Mouse (Mus musculus) limb, embryonic 10.5 days (tissue): ENCODE results near the gene Nkx6-1. TPM values are rescaled to one million over a fixed set of nuclear protein-coding genes. Genes with fewer than 3 reads are reported as not detected.

Experiments used
- DNase-seq: peaks from one replicate; pipeline ENCODE4 v3.0.0-alpha.2; 2017; ENCODE audit warnings: low spot score
- H3K27ac ChIP-seq: fragments of 300-500 bp; sonication (generic); 2 replicates; pipeline ENCODE4 v1.5.1; 2016; ENCODE audit warnings: mild to moderate bottlenecking
- H3K27me3 ChIP-seq: fragments of 300-500 bp; sonication (generic); 2 replicates; pipeline ENCODE4 v1.6.1; 2016; ENCODE audit warnings: low read depth, mild to moderate bottlenecking; ENCODE audit not compliant: poor library complexity, severe bottlenecking
- H3K36me3 ChIP-seq: fragments of 300-500 bp; sonication (generic); 2 replicates; pipeline ENCODE4 v1.6.1; 2016; ENCODE audit warnings: mild to moderate bottlenecking, moderate library complexity
- H3K4me1 ChIP-seq: fragments of 300-500 bp; sonication (generic); 2 replicates; pipeline ENCODE4 v1.6.1; 2016
- H3K4me3 ChIP-seq: fragments of 300-500 bp; sonication (generic); 2 replicates; pipeline ENCODE4 v1.5.1; 2016; ENCODE audit warnings: mild to moderate bottlenecking, moderate library complexity
- H3K9me3 ChIP-seq: fragments of 300-500 bp; sonication (generic); replicated peaks from 2 replicates; pipeline ENCODE4 v1.6.1; 2016; ENCODE audit warnings: mild to moderate bottlenecking
- WGBS: fragments of 180-500 bp; shearing (Covaris S2); methylation state at CpG from one replicate; pipeline ENCODE4 v1.1.7; 2016; 5-methylcytosine and 5-hydroxymethylcytosine counted together
- polyA plus RNA-seq: library from polyadenylated mRNA; unstranded; fragments of >200 nt; fragmentation: Nextera tagmentation; extraction: Ambion mirVana; gene quantifications from 2 replicates; pipeline ENCODE4 v1.2.1, GENCODE M21; 2016

The Nkx6-1 gene
- polyA plus RNA-seq, 1 experiment from 2014 or later, result 0.06 TPM

DNA sequence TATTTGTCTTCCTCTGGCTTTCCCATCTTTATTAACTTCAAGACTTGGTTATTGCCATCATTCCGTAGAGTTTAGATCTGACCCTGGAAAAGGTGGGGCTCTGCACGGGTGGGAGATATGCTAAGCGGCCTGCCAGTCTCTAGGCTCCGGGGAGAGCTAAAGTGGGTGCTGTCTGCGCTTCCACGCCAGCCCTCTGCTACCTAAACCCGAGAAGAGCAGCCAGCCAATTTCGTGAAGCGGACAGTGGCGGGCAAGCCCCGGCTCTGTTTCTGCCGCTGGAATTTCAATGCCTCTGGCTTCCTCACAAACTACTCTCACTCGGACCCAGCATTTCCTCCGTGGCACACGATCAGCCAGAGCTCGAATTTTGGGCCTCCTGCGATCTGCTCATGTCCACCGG, 1.9 kb upstream of the Nkx6-1 start:
- Histone ChIP-seq H3K27me3 (peaks cover 91% of the 10 kb centered on the region), H3K36me3 (no peaks in the 10 kb centered on the region), H3K4me1 (peaks cover 29% of the 10 kb centered on the region), H3K27ac (no peak overlapping the region), H3K9me3 (no peaks in the 10 kb centered on the region), H3K4me3 (no peak overlapping the region)
- WGBS, result under 1% methylated on average over 18 of the region's 18 CpGs
- DNase-seq, result peak; percentile 51

DNA sequence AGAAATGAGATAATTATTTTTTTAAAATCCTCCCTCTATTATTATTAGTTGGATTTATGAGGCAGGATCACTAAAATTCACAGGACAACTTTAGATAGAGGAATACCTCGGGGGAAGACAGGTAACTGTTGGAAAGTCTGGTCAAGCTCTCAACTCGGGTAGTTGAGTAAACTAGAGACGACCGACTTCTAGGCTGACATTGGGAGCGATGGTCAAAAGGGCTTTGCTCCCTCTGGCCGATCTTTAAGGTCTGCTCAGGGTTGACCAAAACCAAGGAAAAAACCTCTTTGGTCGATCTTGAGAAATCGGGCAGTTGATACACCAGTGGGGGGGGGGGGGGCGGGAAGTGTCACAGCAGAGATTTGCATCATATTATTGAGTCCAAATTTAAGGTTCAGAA, 1.3 kb upstream of the Nkx6-1 start:
- Histone ChIP-seq H3K36me3 (no peaks in the 10 kb centered on the region), H3K4me3 (no peak overlapping the region), H3K4me1 (peaks cover 29% of the 10 kb centered on the region), H3K27me3 (peaks cover 97% of the 10 kb centered on the region), H3K9me3 (no peaks in the 10 kb centered on the region), H3K27ac (no peak overlapping the region)
- WGBS, result 1% methylated on average over 9 of the region's 9 CpGs
- peak; percentile 38 for DNase-seq

DNA sequence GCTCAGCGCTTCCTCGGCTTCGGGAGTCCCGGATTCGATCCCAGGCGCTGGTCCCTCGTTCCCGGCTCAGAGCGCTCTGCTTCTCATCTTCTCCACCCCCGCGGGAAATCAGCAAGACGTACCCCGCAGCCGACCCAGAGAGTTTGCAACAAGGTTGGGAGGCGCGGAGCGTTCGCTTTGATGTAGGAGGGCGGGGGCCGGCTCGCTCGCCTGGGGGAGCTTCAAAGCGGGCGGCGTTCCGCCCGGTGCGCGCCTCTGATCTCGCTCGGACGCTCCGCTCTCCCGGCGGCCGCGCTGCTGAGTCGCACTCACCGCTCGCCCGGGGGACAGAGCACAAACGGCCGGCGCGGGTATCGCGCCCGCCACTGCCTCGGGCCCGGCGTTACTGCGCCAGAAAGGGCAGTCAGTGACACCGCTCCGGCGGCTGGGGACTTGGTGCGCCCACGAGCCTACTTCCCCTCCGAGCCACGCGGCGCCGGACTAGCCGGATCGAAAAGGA, 324 bp downstream of the Nkx6-1 start:
- Histone ChIP-seq H3K27me3 (peaks cover 99% of the 10 kb centered on the region), H3K9me3 (no peaks in the 10 kb centered on the region), H3K36me3 (no peaks in the 10 kb centered on the region), H3K4me3 (peak overlapping the region; percentile 54), H3K27ac (no peak overlapping the region), H3K4me1 (peaks cover 32% of the 10 kb centered on the region)
- DNase-seq, result peak; percentile 78
- WGBS, result 0% methylated on average over 64 of the region's 64 CpGs

DNA sequence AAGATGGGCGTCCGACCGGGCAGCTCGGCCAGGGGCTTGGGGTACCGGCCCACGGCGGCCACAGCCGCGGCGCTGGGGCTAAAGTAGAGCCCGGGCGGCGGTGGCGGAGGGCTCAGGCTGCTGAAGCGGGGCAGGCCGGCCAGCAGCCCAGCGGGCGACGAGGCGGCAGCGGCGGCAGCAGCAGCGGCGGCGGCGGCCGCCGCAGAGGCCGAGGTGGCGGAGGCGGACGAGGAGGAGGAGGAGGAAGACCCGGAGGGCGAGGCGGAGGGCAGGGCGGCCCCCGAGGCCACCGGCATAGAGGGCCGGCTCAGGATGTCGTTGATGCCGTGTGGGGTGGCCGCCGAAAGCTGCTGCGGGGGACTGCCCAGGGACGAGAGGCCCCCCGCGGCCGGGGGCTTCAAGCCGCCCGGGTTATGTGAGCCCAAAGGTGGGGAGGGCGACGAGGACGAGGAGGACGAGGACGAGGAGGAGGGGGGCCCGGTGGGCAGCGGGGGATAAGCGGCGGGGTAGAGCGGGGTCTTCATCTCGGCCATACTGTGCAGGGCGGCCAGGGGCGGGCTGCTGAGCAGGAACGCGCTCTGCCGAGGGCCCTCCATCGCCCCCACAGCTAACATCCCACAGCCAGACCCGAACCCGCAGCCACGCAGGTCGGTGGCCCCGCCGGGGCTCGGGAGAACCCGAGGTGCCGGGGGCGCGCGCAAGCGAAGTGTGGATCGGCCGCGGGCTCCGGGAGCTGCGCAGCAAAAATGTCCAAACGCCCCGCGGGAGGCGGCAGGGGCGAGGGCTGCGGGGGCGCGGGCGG, 974 bp downstream of the Nkx6-1 start:
- Histone ChIP-seq H3K4me3 (peak overlapping the region; percentile 54), H3K27ac (peak overlapping the region; percentile 72), H3K9me3 (no peaks in the 10 kb centered on the region), H3K27me3 (peaks cover 99% of the 10 kb centered on the region), H3K36me3 (no peaks in the 10 kb centered on the region), H3K4me1 (peaks cover 38% of the 10 kb centered on the region)
- DNase-seq, result peak; percentile 66
- WGBS, result under 1% methylated on average over 83 of the region's 94 CpGs

DNA sequence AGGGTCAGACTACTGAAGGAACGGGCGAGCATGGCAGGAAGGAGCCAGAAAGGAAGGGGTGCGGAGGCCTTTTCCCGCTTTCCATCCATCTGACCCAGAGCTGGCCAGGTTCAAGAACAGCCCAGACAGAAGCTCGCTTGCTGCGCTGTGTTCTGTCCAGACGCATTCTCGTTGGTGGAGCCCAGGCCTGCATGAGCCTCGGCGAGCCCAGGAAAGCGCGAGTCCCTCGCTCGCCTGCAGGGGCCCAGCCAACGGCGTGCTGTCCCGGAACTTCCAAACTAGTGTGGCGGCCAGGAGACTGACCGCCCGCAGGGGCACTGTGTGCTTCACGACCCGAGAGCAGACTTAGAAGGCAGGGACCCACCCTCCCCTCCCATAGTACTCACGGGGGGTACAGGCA, 1.6 kb downstream of the Nkx6-1 start:
- Histone ChIP-seq H3K9me3 (no peaks in the 10 kb centered on the region), H3K27me3 (peaks cover 99% of the 10 kb centered on the region), H3K27ac (peak overlapping the region; percentile 72), H3K4me3 (peak overlapping the region; percentile 54), H3K4me1 (peaks cover 40% of the 10 kb centered on the region), H3K36me3 (no peaks in the 10 kb centered on the region)
- WGBS, result under 1% methylated on average over 23 of the region's 23 CpGs
- DNase-seq, result peak; percentile 86

DNA sequence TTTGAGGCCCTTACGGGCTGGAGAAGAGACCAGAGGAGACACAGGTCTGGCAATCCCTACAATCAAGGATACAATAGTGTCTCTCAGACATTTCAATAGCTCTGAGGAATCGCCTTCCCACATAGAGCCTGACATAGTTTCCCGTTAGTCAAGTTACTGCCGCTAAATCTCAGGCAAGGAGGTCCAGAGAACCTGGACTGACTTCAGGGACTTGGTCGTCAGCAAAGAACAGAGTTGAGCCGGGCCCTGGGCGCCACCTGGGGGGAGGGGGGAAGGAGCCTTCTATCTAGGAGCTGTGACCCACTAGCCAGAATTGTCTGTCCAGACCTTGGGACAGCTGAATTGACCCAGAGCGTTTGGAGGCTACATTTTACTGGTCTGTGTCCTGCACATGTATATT, 2.3 kb downstream of the Nkx6-1 start:
- Histone ChIP-seq H3K4me1 (peaks cover 40% of the 10 kb centered on the region), H3K27me3 (peaks cover 99% of the 10 kb centered on the region), H3K36me3 (no peaks in the 10 kb centered on the region), H3K4me3 (no peak overlapping the region), H3K9me3 (no peaks in the 10 kb centered on the region), H3K27ac (no peak overlapping the region)
- WGBS, result 2% methylated on average over 8 of the region's 8 CpGs
- DNase-seq, result no peak

DNA sequence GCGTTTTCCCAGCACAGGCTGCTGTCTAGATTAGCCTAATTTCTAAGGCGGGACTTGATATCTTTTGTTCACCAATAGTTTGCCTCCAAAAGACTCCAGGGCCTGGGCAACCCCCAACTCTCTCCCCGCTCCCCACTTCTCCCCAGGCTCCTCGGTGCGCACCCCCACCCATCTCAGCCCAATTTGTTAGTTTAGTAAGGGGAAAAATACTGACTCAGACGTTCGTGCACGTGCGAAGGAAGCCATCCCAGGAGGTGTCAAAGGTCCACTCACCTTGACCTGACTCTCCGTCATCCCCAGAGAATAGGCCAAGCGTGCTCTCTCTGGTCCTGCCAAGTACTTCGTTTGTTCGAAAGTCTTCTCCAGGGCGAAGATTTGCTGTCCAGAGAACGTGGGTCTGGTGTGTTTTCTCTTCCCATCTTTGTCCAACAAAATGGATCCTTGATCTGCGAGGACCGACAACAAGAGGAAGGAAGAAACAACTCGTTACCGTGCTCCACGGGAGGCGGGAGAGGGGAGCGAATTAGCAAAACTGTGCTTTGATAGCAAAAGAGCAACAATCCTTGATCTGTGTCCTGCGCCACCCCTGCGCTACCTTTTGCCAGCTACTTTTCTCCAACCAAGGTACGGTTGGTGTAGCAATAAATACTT, 3.1 kb downstream of the Nkx6-1 start:
- WGBS, result 1% methylated on average over 25 of the region's 25 CpGs
- Histone ChIP-seq H3K9me3 (no peaks in the 10 kb centered on the region), H3K27me3 (peaks cover 99% of the 10 kb centered on the region), H3K36me3 (no peaks in the 10 kb centered on the region), H3K4me1 (peaks cover 40% of the 10 kb centered on the region), H3K4me3 (no peak overlapping the region), H3K27ac (no peak overlapping the region)
- peak; percentile 56 for DNase-seq

DNA sequence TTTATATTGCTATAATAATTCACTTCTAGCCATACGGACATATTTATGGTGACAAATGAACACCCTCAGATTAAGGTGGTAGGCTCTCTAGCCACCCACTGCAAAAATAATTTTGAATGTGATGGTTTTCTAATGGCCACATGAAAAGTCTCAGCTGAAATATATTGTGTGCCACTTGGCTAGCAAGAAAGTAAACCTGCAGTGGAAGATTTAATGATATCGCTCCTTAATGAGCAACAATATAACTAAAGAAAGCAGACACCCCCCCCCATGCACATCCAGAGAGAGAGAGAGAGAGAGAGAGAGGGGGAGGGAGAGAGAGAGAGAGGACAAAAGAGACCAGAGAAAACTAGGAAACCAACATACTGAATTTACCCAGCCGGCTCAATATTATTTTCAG, 4.1 kb downstream of the Nkx6-1 start:
- H3K4me1 ChIP-seq, result peaks cover 38% of the 10 kb centered on the region
- WGBS, result 1% methylated on average over 3 of the region's 3 CpGs
- no peak overlapping the region for H3K4me3 ChIP-seq

DNA sequence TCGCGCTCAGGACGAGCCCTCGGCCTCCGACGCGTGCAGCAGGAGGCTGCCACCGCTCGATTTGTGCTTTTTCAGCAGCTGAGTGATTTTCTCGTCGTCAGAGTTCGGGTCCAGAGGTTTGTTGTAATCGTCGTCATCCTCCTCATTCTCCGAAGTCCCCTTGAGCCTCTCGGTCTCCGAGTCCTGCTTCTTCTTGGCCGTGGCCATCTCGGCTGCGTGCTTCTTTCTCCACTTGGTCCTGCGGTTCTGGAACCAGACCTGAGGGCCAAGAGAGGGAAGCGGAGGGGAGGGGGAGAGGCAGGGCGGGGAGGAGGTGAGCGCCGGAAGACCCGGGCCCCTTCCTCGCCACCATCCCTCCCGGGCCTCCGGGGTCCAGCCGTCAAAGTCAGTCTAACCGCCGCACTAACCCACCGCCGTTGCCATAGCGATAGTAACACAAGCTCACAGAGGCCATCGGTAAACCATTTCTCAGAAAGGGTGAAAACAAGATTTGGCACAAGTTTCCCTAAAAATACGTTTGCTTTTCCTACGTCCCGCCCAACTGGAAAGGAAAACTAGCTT, 5.3 kb downstream of the Nkx6-1 start:
- Histone ChIP-seq H3K4me1 (peaks cover 26% of the 10 kb centered on the region), H3K36me3 (no peaks in the 10 kb centered on the region), H3K27ac (no peak overlapping the region), H3K27me3 (peaks cover 100% of the 10 kb centered on the region), H3K4me3 (peak overlapping the region; percentile 32), H3K9me3 (no peaks in the 10 kb centered on the region)
- DNase-seq, result peak; percentile 78
- WGBS, result under 1% methylated on average over 39 of the region's 39 CpGs

More for the DNA sequence above, 4.1 kb downstream of the Nkx6-1 start:
- H3K9me3 ChIP-seq, result no peaks in the 10 kb centered on the region
- H3K27me3 ChIP-seq, result peaks cover 99% of the 10 kb centered on the region
- DNase-seq, result no peak
- H3K27ac ChIP-seq, result no peak overlapping the region
- H3K36me3 ChIP-seq, result no peaks in the 10 kb centered on the region

DNA sequence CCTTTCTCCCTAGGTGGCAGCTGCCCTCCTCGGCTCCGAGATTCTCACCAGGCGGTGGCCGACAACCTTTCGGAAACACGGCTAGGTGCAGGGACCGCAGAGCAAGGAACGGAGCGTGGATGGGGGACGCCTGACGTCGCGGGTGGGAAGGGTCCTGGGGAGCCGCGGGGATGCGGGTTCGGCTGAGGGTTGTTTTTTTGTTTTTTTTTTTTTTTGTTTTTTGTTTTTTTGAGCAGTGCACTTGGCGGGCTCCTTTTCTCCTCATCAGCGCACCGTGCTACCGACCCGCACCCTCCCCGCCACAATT, 5.9 kb downstream of the Nkx6-1 start:
- DNase-seq, result peak; percentile 63
- H3K36me3 ChIP-seq, result no peaks in the 10 kb centered on the region
- peaks cover 100% of the 10 kb centered on the region for H3K27me3 ChIP-seq
- H3K27ac ChIP-seq, result no peak overlapping the region
- under 1% methylated on average over 23 of the region's 23 CpGs for WGBS
- no peaks in the 10 kb centered on the region for H3K9me3 ChIP-seq
- peaks cover 20% of the 10 kb centered on the region for H3K4me1 ChIP-seq
- H3K4me3 ChIP-seq, result peak overlapping the region; percentile 32

DNA sequence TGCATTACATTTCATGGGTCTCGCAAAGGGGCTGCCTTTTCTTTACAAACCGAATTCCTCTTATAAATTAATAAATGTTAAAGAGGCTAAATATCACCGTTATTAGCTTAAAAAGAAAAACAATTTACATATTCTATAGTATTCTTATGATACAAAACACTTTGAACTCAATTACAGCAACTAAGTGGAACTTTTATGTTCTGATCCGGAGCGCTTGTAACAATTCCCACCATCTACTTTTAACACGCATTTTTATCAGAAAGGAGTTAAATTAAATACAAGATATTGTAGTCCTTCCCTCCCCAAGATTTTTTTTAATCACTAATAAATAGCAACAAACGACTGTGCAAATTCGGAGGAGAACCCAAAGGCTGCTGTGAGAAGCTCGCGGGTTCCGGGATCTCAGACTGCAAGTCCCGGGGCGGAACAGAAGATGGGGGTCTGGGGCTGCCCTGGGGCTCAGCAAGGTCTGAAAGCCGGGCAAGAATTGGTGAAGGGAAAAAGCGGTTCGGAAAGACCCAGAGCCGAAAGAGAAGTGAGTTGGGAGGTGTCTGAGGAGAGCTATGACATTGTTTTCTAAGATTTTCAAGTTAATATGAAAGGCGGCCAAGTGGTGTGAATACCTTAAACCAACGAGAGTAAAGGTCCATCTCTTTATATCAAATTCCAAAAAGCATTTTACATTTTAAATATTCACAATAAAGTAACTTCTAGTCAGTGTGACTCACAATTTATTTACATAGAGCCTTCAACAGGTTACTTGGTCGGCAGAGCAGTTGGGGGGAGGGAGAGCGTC, 6.4 kb downstream of the Nkx6-1 start:
- Histone ChIP-seq H3K9me3 (no peaks in the 10 kb centered on the region), H3K27ac (no peak overlapping the region), H3K4me3 (peak overlapping the region; percentile 32), H3K27me3 (peaks cover 100% of the 10 kb centered on the region), H3K4me1 (peaks cover 15% of the 10 kb centered on the region), H3K36me3 (no peaks in the 10 kb centered on the region)
- DNase-seq, result peak; percentile 66
- WGBS, result 2% methylated on average over 21 of the region's 21 CpGs

DNA sequence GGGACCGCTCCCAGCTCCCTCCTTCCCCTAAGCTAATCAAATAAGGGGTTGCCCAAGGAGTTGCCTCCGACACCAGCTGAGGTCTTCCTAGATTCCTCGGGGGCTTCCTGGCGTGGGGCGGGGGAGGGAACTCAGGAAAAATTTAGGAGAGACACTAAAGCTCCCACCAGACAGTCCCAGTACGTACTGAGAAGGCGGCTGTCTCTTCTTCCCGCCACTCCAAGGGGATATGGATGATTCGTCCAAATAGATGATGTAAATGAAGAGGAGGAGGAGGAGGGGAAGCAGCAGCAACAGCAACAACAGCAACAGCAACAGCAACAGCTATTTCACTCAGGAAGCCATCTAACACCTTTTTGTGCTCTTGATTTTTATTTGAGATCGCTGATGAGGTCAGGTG, 7.1 kb downstream of the Nkx6-1 start:
- H3K9me3 ChIP-seq, result no peaks in the 10 kb centered on the region
- H3K27ac ChIP-seq, result no peak overlapping the region
- H3K27me3 ChIP-seq, result peaks cover 100% of the 10 kb centered on the region
- under 1% methylated on average over 10 of the region's 10 CpGs for WGBS
- H3K4me1 ChIP-seq, result peaks cover 11% of the 10 kb centered on the region
- no peak overlapping the region for H3K4me3 ChIP-seq
- H3K36me3 ChIP-seq, result no peaks in the 10 kb centered on the region
- DNase-seq, result no peak
